In genomic region chr2:142128109-142128508, GRCm38 (mm10) we compare ENCODE assay signal across 22 mouse cellular contexts.
"Had no signal": no experiment of that assay in that cellular context is flagged by ENCODE, and none has a peak within 500 bp of the region (broad histone marks: within the 10 kb centered on the region; RNA-seq: fewer than 3 reads in every experiment).

No protein-coding gene starts in this region.

- H3K27me3 ChIP-seq: liver, embryonic 13.5 days; liver, embryonic 15.5 days; megakaryocyte, embryonic 14.5 days; midbrain, embryonic 12.5 days had no signal

- DNase-seq: liver, embryonic 13.5 days; liver, postnatal 0 days; lung, adult 2 months; lung, postnatal 10 days; lung, postnatal 36 days; midbrain, embryonic 14.5 days; retina, postnatal 1 day; right cerebral cortex, adult 18-20 months; right cerebral cortex, postnatal 25 days; right cerebral cortex, postnatal 4 days; spleen, adult 18-20 months; thymus, adult 18-20 months; thymus, postnatal 25 days; thymus, postnatal 4 days had no signal

- H3K4me3 ChIP-seq: liver, embryonic 13.5 days; liver, embryonic 15.5 days; megakaryocyte, embryonic 14.5 days; midbrain, embryonic 10.5 days; midbrain, embryonic 12.5 days; myocyte had no signal

- H3K27ac ChIP-seq: liver, embryonic 13.5 days; liver, embryonic 15.5 days; macrophage; midbrain, embryonic 10.5 days; midbrain, embryonic 12.5 days had no signal

- H3K4me1 ChIP-seq: liver, embryonic 13.5 days; liver, embryonic 15.5 days; megakaryocyte, embryonic 14.5 days; midbrain, embryonic 10.5 days had no signal

- ATAC-seq: liver, postnatal 0 days; midbrain, embryonic 16.5 days had no signal

- H3K4me2 ChIP-seq: liver, embryonic 11.5 days; liver, embryonic 13.5 days; liver, embryonic 15.5 days; midbrain, embryonic 12.5 days had no signal

- H3K9me3 ChIP-seq: liver, embryonic 13.5 days; liver, embryonic 15.5 days; megakaryocyte, embryonic 14.5 days; midbrain, embryonic 10.5 days; midbrain, embryonic 12.5 days had no signal

- H3K36me3 ChIP-seq: liver, embryonic 13.5 days; liver, embryonic 15.5 days; midbrain, embryonic 10.5 days; midbrain, embryonic 12.5 days had no signal

- H3K9ac ChIP-seq: liver, embryonic 13.5 days; liver, embryonic 15.5 days; liver, postnatal 0 days; midbrain, embryonic 12.5 days had no signal
